In genomic region chr5:149027389-149027788, GRCm38 (mm10) we compare ENCODE assay signal across 16 mouse cellular contexts. TPM values are rescaled to one million over a fixed set of nuclear protein-coding genes. Genes with fewer than 3 reads are reported as not detected.
A peak's percentile ranks its signal among the peaks of the same experiment; 100 is the strongest.
DNase-seq lines count a peak whose midpoint lies in the region; ATAC-seq and TF ChIP-seq lines count a peak whose summit lies in the region.
"Had no signal": no experiment of that assay in that cellular context is flagged by ENCODE, and none has a peak within 500 bp of the region (broad histone marks: within the 10 kb centered on the region; RNA-seq: fewer than 3 reads in every experiment).

No protein-coding gene starts in this region.

- H3K4me3 ChIP-seq in kidney, postnatal 0 days (replicated peaks; ENCODE audit: low read depth, low read length), result no peak overlapping the region
- no peak overlapping the region for H3K4me3 ChIP-seq in kidney, embryonic 14.5 days (ENCODE audit: low read length)
- no peak overlapping the region for H3K4me3 ChIP-seq in testis, adult 2 months (ENCODE audit: control insufficient read depth, low read depth, low read length)
- H3K4me3 ChIP-seq: forebrain, embryonic 15.5 days; heart, embryonic 10.5 days; liver, embryonic 13.5 days; midbrain, embryonic 13.5 days had no signal

- H3K9me3 ChIP-seq in kidney, postnatal 0 days (replicated peaks; ENCODE audit: low read length), result no peaks in the 10 kb centered on the region
- H3K9me3 ChIP-seq in kidney, embryonic 14.5 days (ENCODE audit: control insufficient read depth, low read length), result no peaks in the 10 kb centered on the region
- H3K9me3 ChIP-seq: forebrain, embryonic 15.5 days; heart, embryonic 10.5 days; midbrain, embryonic 13.5 days had no signal

- WGBS in kidney, postnatal 0 days, result 82% methylated on average over 8 of the region's 8 CpGs
- WGBS in kidney, embryonic 14.5 days, result 78% methylated on average over 8 of the region's 8 CpGs

- no peaks in the 10 kb centered on the region for H3K27me3 ChIP-seq in kidney, postnatal 0 days (ENCODE audit: insufficient read depth, low read length)
- no peaks in the 10 kb centered on the region for H3K27me3 ChIP-seq in kidney, embryonic 14.5 days (ENCODE audit: control insufficient read depth, insufficient read depth, low read length)
- H3K27me3 ChIP-seq in testis, adult 2 months (ENCODE audit: control insufficient read depth, insufficient read depth, low read length), result no peaks in the 10 kb centered on the region
- H3K27me3 ChIP-seq: forebrain, embryonic 15.5 days; liver, embryonic 13.5 days; midbrain, embryonic 13.5 days had no signal

- H3K9ac ChIP-seq in kidney, postnatal 0 days (ENCODE audit: low read depth, low read length), result no peak overlapping the region
- H3K9ac ChIP-seq in kidney, embryonic 14.5 days (ENCODE audit: low read depth, low read length), result no peak overlapping the region
- H3K9ac ChIP-seq: forebrain, embryonic 15.5 days; liver, embryonic 13.5 days; midbrain, embryonic 13.5 days had no signal

- H3K27ac ChIP-seq in kidney, postnatal 0 days, result no peak overlapping the region
- H3K27ac ChIP-seq in kidney, embryonic 14.5 days (ENCODE audit: low read depth, low read length), result no peak overlapping the region
- H3K27ac ChIP-seq in testis, adult 2 months (ENCODE audit: control insufficient read depth, insufficient read depth, low read depth, low read length), result no peak overlapping the region
- H3K27ac ChIP-seq: forebrain, embryonic 15.5 days; heart, embryonic 10.5 days; liver, embryonic 13.5 days; midbrain, embryonic 13.5 days had no signal

- TF ChIP-seq CTCF in kidney, postnatal 0 days (IDR thresholded peaks at IDR 0.05; ENCODE audit: low read depth), result peak; percentile 27; the same call in 1 of the 2 replicates
- TF ChIP-seq CTCF in testis, adult 2 months (IDR thresholded peaks at IDR 0.05; ENCODE audit: control insufficient read depth, insufficient read depth, insufficient replicate concordance, low read depth, low read length), result peak; percentile 36; the same call in 1 of the 2 replicates

- peaks cover 9% of the 10 kb centered on the region; the same call in 1 of the 2 replicates for H3K4me1 ChIP-seq in kidney, postnatal 0 days (replicated peaks; ENCODE audit: insufficient read depth, low read length)
- H3K4me1 ChIP-seq in kidney, embryonic 14.5 days (ENCODE audit: control insufficient read depth, insufficient read depth, low read length), result peaks cover 5% of the 10 kb centered on the region
- peaks cover 9% of the 10 kb centered on the region for H3K4me1 ChIP-seq in testis, adult 2 months (ENCODE audit: control insufficient read depth, insufficient read depth, low read length)

- H3K4me2 ChIP-seq in kidney, postnatal 0 days (ENCODE audit: low read length), result no peak overlapping the region
- H3K4me2 ChIP-seq in kidney, embryonic 14.5 days (replicated peaks; ENCODE audit: low read depth, low read length), result no peak overlapping the region
- H3K4me2 ChIP-seq: forebrain, embryonic 15.5 days; liver, embryonic 13.5 days; midbrain, embryonic 13.5 days had no signal

- ATAC-seq in kidney, postnatal 0 days (replicated peaks; ENCODE audit: low FRiP score, low read depth), result no peak
- no peak for ATAC-seq in kidney, embryonic 14.5 days (ENCODE audit: low FRiP score, low TSS enrichment)
- no peak for ATAC-seq in granulocyte monocyte progenitor cell, adult 5-6 weeks (replicated peaks; ENCODE audit: poor library complexity, severe bottlenecking)
- ATAC-seq: forebrain, embryonic 15.5 days; midbrain, embryonic 13.5 days had no signal

- DNase-seq in kidney, postnatal 0 days (ENCODE audit: low spot score), result no peak
- no peak for DNase-seq in testis, postnatal 10 days (ENCODE audit: low spot score)
- DNase-seq in ZHBTc4 (ENCODE audit: low read depth, low spot score), result peak; percentile 43
- DNase-seq in ovary, postnatal 14 days (ENCODE audit: low spot score), result no peak
- DNase-seq: adrenal gland, postnatal 10 days; cerebellum, postnatal 14 days; heart, postnatal 36 days; kidney, postnatal 10 days; liver, embryonic 13.5 days; thymus, adult 18-20 months had no signal

- no peak for TF ChIP-seq POLR2A in testis, adult 2 months (IDR thresholded peaks at IDR 0.05; ENCODE audit: control insufficient read depth, low read depth, low read length)

- no peaks in the 10 kb centered on the region for H3K36me3 ChIP-seq in kidney, postnatal 0 days (ENCODE audit: insufficient read depth, low read length)
- H3K36me3 ChIP-seq in kidney, embryonic 14.5 days (ENCODE audit: control insufficient read depth, insufficient read depth, low read length), result no peaks in the 10 kb centered on the region
- no peaks in the 10 kb centered on the region for H3K36me3 ChIP-seq in testis, adult 2 months (ENCODE audit: control insufficient read depth, insufficient read depth, low read length)
- H3K36me3 ChIP-seq: forebrain, embryonic 15.5 days; heart, embryonic 10.5 days; liver, embryonic 13.5 days; midbrain, embryonic 13.5 days had no signal

RNA-seq across cellular contexts. Expression of gene Gm42791, which starts 32.4 kb away (rescaled TPM):
- 0.22 TPM in 1 of 2 replicates, not detected in the other for polyA plus RNA-seq in kidney, postnatal 0 days (2015; fragmentation: Nextera tagmentation; extraction: Ambion mirVana)
- polyA plus RNA-seq in kidney, embryonic 14.5 days (2014; fragmentation: Nextera tagmentation; extraction: Ambion mirVana), result 0.47 TPM in 1 of 2 replicates, not detected in the other
- polyA plus RNA-seq in testis, adult 2 months (2012; rRNA removed), result not detected in 2 replicates
- 4.6 TPM in 1 of 2 replicates, not detected in the other for total RNA-seq in granulocyte monocyte progenitor cell, adult 5-6 weeks (2014; fragmentation: Nextera tagmentation)
- 3.8 TPM in 1 of 2 replicates, not detected in the other for total RNA-seq in granulocyte monocyte progenitor cell, adult 5-6 weeks (2017)
